Mouse (Mus musculus) right cerebral cortex, adult 2 months (tissue): ENCODE results near the gene Neto2.

Source experiments
- DNase-seq, 2 experiments: peaks; one replicate each; pipeline ENCODE4 v3.0.0; 2021 to 2022; ENCODE audit warnings: low spot score in 2 of 2

Neto2 gene

DNA sequence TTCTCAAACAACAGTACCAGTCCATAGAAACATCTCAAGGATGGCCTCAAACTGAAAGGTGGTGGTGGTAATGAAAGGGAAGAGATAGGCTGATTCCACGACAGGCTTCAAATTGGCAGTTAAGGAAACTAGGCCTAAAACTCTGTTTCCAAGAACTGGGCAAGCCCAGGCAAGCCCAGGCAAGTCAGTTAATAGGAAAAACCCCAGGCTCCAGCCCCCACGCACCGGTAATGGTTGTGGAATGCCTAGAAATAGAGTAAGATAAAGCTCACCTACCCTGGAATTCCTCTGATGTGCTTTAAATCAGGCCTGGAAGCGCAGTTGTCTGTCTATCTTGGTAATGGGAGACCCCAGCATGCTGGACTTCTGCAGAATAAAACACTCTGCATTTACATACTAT is 98.0 kb downstream of the Neto2 start:
- DNase-seq: no peak

GRCm38 (mm10) chr8:85601741-85602140 is 99.0 kb downstream of the Neto2 start:
- no peak for DNase-seq

DNA sequence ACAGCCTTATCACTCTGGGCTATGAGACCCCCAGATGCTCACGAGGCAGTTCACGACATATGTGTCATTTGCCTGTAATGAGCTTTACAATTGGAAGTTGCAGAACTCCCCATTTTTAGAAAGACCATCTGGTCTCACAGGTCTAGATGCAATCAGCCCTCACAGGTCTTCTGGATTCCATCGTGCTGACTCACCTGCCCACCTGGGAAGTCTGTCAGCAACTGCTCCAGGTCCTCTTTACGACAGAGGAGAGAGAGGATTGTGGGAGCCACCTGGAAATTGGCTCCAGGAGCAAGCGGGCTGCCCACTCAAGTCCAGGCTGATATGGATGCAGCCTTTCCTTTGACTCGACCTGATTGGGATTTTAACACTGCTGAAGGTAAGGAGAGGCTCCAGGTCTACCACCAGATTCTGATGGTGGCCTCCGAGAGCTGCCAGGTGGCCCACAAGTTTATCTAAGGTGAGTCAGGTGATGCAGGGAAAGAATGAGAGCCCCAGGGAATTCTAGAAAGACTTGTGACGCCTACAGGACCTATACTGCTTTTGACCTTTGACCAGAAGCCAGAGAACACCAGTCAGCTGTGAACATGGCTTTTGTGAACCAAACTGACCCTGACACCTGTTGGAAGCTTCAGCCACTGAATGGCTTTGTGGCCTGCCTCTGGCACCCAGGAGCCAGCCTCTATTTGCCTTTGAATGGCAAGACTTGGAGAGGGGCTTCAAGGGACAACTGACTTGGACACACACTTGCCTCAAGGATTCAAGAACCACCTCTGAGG is 103.1 kb downstream of the Neto2 start:
- DNase-seq: no peak

DNA sequence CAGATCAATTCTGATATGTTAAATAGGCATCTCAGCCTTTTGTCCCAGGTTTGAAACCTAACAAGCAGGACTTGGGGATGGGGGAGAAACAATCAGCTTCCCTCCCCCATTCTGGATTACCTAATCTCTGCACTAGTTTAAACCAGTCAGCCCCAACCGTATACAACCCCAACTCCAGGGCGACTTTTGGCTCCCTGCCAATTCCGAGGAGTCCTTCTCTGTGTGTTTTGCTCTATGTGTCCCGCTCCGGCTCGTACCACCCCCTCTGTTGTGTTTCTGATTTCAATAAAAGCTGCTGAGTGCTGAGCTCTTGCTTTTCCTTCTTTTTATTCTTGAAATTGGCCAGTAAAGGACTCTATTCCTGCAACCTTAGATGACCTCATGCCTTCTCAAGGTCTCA is 105.3 kb downstream of the Neto2 start:
- no peak for DNase-seq

DNA sequence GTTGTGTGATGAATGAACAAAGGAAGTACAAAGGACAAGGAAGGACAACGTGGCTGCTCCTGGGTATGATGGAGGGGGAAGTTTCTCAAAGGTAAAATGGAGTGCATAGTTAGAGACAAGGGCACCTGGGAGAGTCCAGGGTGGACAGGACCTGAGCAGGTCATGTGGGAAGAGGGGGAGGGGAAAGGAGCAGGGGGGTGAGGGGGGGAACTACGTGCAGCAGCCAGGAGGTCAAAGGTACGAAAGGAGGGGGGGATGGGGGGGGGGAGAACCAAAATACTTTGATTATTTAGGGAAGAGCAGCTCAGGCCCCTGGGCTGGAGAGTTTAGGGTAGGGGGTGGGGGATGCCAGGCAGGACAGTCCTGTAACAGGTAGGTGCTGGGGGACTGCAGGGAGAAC is 105.7 kb downstream of the Neto2 start:
- no peak for DNase-seq

DNA sequence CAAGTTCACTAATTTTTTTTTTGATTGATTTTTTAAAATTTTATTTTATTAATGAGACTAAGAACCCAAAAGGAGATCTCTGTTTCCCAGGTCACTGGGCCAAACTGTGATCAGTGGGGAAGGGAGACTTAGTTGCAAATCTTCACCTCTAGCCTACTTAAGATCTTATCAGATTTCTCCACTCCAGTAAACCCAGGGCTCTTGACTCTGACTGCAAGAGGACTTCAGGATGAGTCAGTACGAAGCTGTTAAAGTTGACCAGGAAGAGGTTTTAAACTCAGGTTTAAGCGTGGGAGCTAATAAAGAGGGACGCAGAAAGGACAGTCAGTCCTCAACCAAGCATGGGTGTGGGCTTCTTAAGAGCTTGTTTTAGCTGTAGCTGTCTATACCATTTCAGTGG is 107.4 kb downstream of the Neto2 start:
- no peak for DNase-seq

- no peak for DNase-seq
Observed at GRCm38 (mm10) chr8:85591532-85591931, 109.2 kb downstream of the Neto2 start.

- no peak for DNase-seq
Observed at GRCm38 (mm10) chr8:85590258-85590657, 110.5 kb downstream of the Neto2 start.

GRCm38 (mm10) chr8:85588596-85588995 is 112.1 kb downstream of the Neto2 start:
- no peak for DNase-seq
